Mouse (Mus musculus) bone marrow, adult 2 months (tissue): ENCODE results near the gene Dnah14.

Source experiments
- CTCF ChIP-seq: fragments of 200-500 bp; IDR thresholded peaks from 2 replicates; pipeline ENCODE4 v1.5.1; 2011; ENCODE audit warnings: low read length, control low read depth; ENCODE audit not compliant: control insufficient read depth, insufficient read depth
- POLR2A ChIP-seq: fragments of 200-500 bp; IDR thresholded peaks from 2 replicates; pipeline ENCODE4 v1.6.1; 2011; ENCODE audit warnings: low read depth, mild to moderate bottlenecking, control low read depth, low read length, borderline replicate concordance; ENCODE audit not compliant: control insufficient read depth

DNA sequence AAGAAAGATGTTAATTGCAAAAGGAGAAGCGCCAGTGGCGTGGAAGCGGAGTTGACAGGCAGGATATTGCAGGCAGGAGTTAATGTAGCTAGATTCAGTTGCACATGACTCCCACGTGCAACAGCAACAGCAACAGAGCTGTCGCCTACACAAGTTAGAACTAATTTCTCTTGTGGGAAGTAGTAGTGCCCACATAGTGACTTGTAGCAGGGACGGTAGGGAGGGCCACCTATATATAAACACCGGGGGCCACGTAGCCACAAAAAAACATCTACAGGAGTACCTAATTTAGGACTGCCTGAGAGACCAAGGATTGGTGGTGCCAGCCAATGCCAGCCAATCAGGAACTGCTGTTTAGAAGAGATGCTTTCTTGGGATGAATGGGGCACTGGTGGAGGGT is 48.5 kb downstream of the Dnah14 start:
- TF ChIP-seq POLR2A (no peak), CTCF (no peak)
